In the genomic region with DNA sequence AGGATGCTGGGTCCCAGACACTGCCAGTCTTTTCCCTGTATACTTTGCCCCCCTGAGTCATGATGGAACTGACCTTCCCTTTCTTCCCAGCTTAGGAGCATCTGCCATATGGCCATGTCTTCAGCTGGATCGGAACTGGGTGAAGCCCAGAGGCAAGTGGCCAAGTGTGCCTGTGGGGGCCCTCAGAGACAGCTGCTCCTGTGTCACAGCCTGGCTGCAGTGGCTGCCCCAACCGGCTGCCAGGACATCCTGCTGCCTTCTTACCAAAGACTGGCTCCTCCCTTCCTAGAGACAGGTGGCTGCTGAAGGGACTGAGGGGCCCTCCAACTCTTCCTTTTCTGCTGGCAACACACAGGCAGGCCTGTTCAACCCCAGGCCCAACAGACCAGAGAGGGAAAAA, we compare ENCODE assay signal across 21 mouse cellular contexts.
DNase-seq lines count a peak whose midpoint lies in the region; ATAC-seq and TF ChIP-seq lines count a peak whose summit lies in the region.
"Had no signal": no experiment of that assay in that cellular context is flagged by ENCODE, and none has a peak within 500 bp of the region (broad histone marks: within the 10 kb centered on the region; RNA-seq: fewer than 3 reads in every experiment).

No protein-coding gene starts in this region.

- H3K9me3 ChIP-seq in forebrain, postnatal 0 days (ENCODE audit: low read length): no peaks in the 10 kb centered on the region
- H3K9me3 ChIP-seq: forebrain, embryonic 10.5 days; heart, embryonic 10.5 days; midbrain, embryonic 10.5 days; neural tube, embryonic 15.5 days had no signal

- no peak overlapping the region for H3K9ac ChIP-seq in forebrain, postnatal 0 days
- H3K9ac ChIP-seq: neural tube, embryonic 15.5 days had no signal

- no peak overlapping the region for H3K27ac ChIP-seq in forebrain, postnatal 0 days (ENCODE audit: low read depth, low read length)
- H3K27ac ChIP-seq: forebrain, embryonic 10.5 days; heart, embryonic 10.5 days; midbrain, embryonic 10.5 days; neural tube, embryonic 15.5 days; stomach, postnatal 0 days had no signal

- no peaks in the 10 kb centered on the region for H3K36me3 ChIP-seq in forebrain, postnatal 0 days (ENCODE audit: insufficient read depth)
- H3K36me3 ChIP-seq: forebrain, embryonic 10.5 days; heart, embryonic 10.5 days; midbrain, embryonic 10.5 days; neural tube, embryonic 15.5 days had no signal

- TF ChIP-seq CTCF in forebrain, postnatal 0 days (IDR thresholded peaks at IDR 0.05; ENCODE audit: low read depth): no peak

- no peaks in the 10 kb centered on the region for H3K4me1 ChIP-seq in forebrain, postnatal 0 days (ENCODE audit: insufficient read depth)
- H3K4me1 ChIP-seq: forebrain, embryonic 10.5 days; heart, embryonic 10.5 days; midbrain, embryonic 10.5 days had no signal

- H3K27me3 ChIP-seq in forebrain, postnatal 0 days (ENCODE audit: insufficient read depth, low read length): no peaks in the 10 kb centered on the region
- H3K27me3 ChIP-seq: neural tube, embryonic 15.5 days had no signal

- H3K4me2 ChIP-seq in forebrain, postnatal 0 days (ENCODE audit: low read depth): no peak overlapping the region
- H3K4me2 ChIP-seq: neural tube, embryonic 15.5 days had no signal

- peak; percentile 35 for DNase-seq in gastrocnemius, postnatal 14 days
- DNase-seq in gastrocnemius, adult 18-20 months (ENCODE audit: low spot score): no peak
- DNase-seq in retina, embryonic 14.5 days (ENCODE audit: low spot score): peak; percentile 2
- no peak for DNase-seq in retina, postnatal 1 day
- DNase-seq in cerebellum, adult 9-10 months: peak; percentile 96
- DNase-seq in forebrain, postnatal 0 days: no peak
- DNase-seq in lung, postnatal 10 days: no peak
- no peak for DNase-seq in thymus, postnatal 25 days
- DNase-seq: heart, postnatal 4 days; kidney, adult 2 months; kidney, postnatal 10 days; right cerebral cortex, postnatal 14 days had no signal

- intact Hi-C loops in gastrocnemius, postnatal 14 days (cut with DNase I; ENCODE audit: low total_unique reads): no loop called here

- 61% methylated on average over 2 of the region's 2 CpGs for WGBS in forebrain, postnatal 0 days

- no peak for ATAC-seq in forebrain, postnatal 0 days
- ATAC-seq: CD4-positive, CD25-positive, alpha-beta regulatory T cell, adult 4 months; forebrain, embryonic 16.5 days; inflammation-experienced regulatory T-cells, adult 6 months; lung, postnatal 0 days had no signal

- no peak overlapping the region for H3K4me3 ChIP-seq in forebrain, postnatal 0 days (ENCODE audit: low read depth, low read length)
- H3K4me3 ChIP-seq: forebrain, embryonic 10.5 days; heart, embryonic 10.5 days; midbrain, embryonic 10.5 days; neural tube, embryonic 15.5 days had no signal

Comparison
In these comparisons a context has a peak if more than half of its experiments do, and no peak if none do; other contexts are left out.
1. DNase-seq: peak in gastrocnemius, postnatal 14 days (single experiment), retina, embryonic 14.5 days (single experiment) and cerebellum, adult 9-10 months (single experiment); none in gastrocnemius, adult 18-20 months (single experiment), retina, postnatal 1 day (single experiment), forebrain, postnatal 0 days (single experiment), lung, postnatal 10 days (single experiment) and thymus, postnatal 25 days (single experiment).